Mouse (Mus musculus) telencephalon, adult 2 months (tissue): ENCODE results near the gene Aqr.

ENCODE experiments used
- DNase-seq: peaks from one replicate; pipeline ENCODE4 v3.0.0-alpha.2; 2011; ENCODE audit warnings: low read depth, low spot score

Gene Aqr

GRCm38 (mm10) chr2:114066226-114066625 is 120.6 kb downstream of the Aqr start:
- no peak for DNase-seq

GRCm38 (mm10) chr2:114064004-114064403 is 122.8 kb downstream of the Aqr start:
- no peak for DNase-seq

- DNase-seq, result no peak
Measured at GRCm38 (mm10) chr2:114060071-114060591, 126.7 kb downstream of the Aqr start.

- DNase-seq, result no peak
Measured at GRCm38 (mm10) chr2:114059608-114060007, 127.2 kb downstream of the Aqr start.

- no peak for DNase-seq
Measured at GRCm38 (mm10) chr2:114058226-114058796, 128.5 kb downstream of the Aqr start.

- no peak for DNase-seq
Measured at GRCm38 (mm10) chr2:114057303-114057853, 129.4 kb downstream of the Aqr start.

GRCm38 (mm10) chr2:114054129-114054528 is 132.7 kb downstream of the Aqr start:
- no peak for DNase-seq

GRCm38 (mm10) chr2:114052696-114053598 is 133.9 kb downstream of the Aqr start, which contains the start of gene Actc1:
TSS of gene Actc1 (minus strand) at chr2:114053548.
- DNase-seq, result no peak

GRCm38 (mm10) chr2:114051871-114052241 is 135.0 kb downstream of the Aqr start:
- DNase-seq, result no peak
